Mouse (Mus musculus) embryonic facial prominence, embryonic 12.5 days (tissue): Measurements from ENCODE around the gene St6galnac3. TPM values are rescaled to one million over a fixed set of nuclear protein-coding genes. Genes with fewer than 3 reads are reported as not detected.

ENCODE experiments used
- ATAC-seq: fragments of 200-750 bp; cut with Nextera tagmentation; 2 replicates; pipeline ENCODE4 v1.8.0; 2017; ENCODE audit not compliant: insufficient number of reproducible peaks, insufficient read depth, low FRiP score, low TSS enrichment
- H3K27ac ChIP-seq: fragments of 300-500 bp; sonication (generic); 2 replicates; pipeline ENCODE4 v1.5.1; 2016; ENCODE audit warnings: mild to moderate bottlenecking
- H3K27me3 ChIP-seq: fragments of 300-500 bp; sonication (generic); 2 replicates; pipeline ENCODE4 v1.6.1; 2016; ENCODE audit warnings: mild to moderate bottlenecking, moderate library complexity
- H3K36me3 ChIP-seq: fragments of 300-500 bp; sonication (generic); 2 replicates; pipeline ENCODE4 v1.6.1; 2016; ENCODE audit warnings: mild to moderate bottlenecking
- H3K4me1 ChIP-seq: fragments of 300-500 bp; sonication (generic); 2 replicates; pipeline ENCODE4 v1.6.1; 2016
- H3K4me2 ChIP-seq: fragments of 300-500 bp; sonication (generic); replicated peaks from 2 replicates; pipeline ENCODE4 v1.6.1; 2016; ENCODE audit warnings: mild to moderate bottlenecking, moderate library complexity
- H3K4me3 ChIP-seq: fragments of 300-500 bp; sonication (generic); 2 replicates; pipeline ENCODE4 v1.5.1; 2016; ENCODE audit warnings: mild to moderate bottlenecking
- H3K9ac ChIP-seq: fragments of 300-500 bp; sonication (generic); 2 replicates; pipeline ENCODE4 v1.6.1; 2016; ENCODE audit warnings: mild to moderate bottlenecking, moderate library complexity
- H3K9me3 ChIP-seq: fragments of 300-500 bp; sonication (generic); 2 replicates; pipeline ENCODE4 v1.6.1; 2016; ENCODE audit warnings: mild to moderate bottlenecking, moderate library complexity
- WGBS: fragments of 180-500 bp; shearing (Covaris S2); methylation state at CpG from one replicate; pipeline ENCODE4 v1.1.7; 2016; 5-methylcytosine and 5-hydroxymethylcytosine counted together
- polyA plus RNA-seq: library from polyadenylated mRNA; unstranded; fragments of >200 nt; fragmentation: Nextera tagmentation; extraction: Ambion mirVana; gene quantifications from 2 replicates; pipeline ENCODE4 v1.2.1, GENCODE M21; 2016

Gene St6galnac3
- polyA plus RNA-seq, 1 experiment from 2014 or later, result 70.2 TPM

- H3K9me3 ChIP-seq, result no peaks in the 10 kb centered on the region
- no peaks in the 10 kb centered on the region for H3K36me3 ChIP-seq
- no peak overlapping the region for H3K4me2 ChIP-seq
- H3K27ac ChIP-seq, result no peak overlapping the region
- no peaks in the 10 kb centered on the region for H3K27me3 ChIP-seq
- H3K9ac ChIP-seq, result no peak overlapping the region
- no peaks in the 10 kb centered on the region for H3K4me1 ChIP-seq
- WGBS, result 84% methylated on average over 11 of the region's 11 CpGs
- no peak overlapping the region for H3K4me3 ChIP-seq
- ATAC-seq, result no peak
Measured at GRCm38 (mm10) chr3:153571152-153571551, 153.8 kb downstream of the St6galnac3 start.

GRCm38 (mm10) chr3:153568815-153569214 lies 156.2 kb downstream of the St6galnac3 start:
- H3K9me3 ChIP-seq, result no peaks in the 10 kb centered on the region
- no peaks in the 10 kb centered on the region for H3K4me1 ChIP-seq
- no peak overlapping the region for H3K4me2 ChIP-seq
- no peaks in the 10 kb centered on the region for H3K36me3 ChIP-seq
- WGBS, result 91% methylated on average over 3 of the region's 3 CpGs
- no peaks in the 10 kb centered on the region for H3K27me3 ChIP-seq
- no peak overlapping the region for H3K27ac ChIP-seq
- no peak for ATAC-seq
- no peak overlapping the region for H3K4me3 ChIP-seq
- no peak overlapping the region for H3K9ac ChIP-seq

GRCm38 (mm10) chr3:153567913-153568312 lies 157.1 kb downstream of the St6galnac3 start:
- no peak overlapping the region for H3K4me2 ChIP-seq
- H3K9me3 ChIP-seq, result no peaks in the 10 kb centered on the region
- no peaks in the 10 kb centered on the region for H3K36me3 ChIP-seq
- ATAC-seq, result no peak
- H3K27me3 ChIP-seq, result no peaks in the 10 kb centered on the region
- no peak overlapping the region for H3K27ac ChIP-seq
- H3K4me1 ChIP-seq, result no peaks in the 10 kb centered on the region
- H3K4me3 ChIP-seq, result no peak overlapping the region
- 81% methylated on average over 3 of the region's 3 CpGs for WGBS
- no peak overlapping the region for H3K9ac ChIP-seq

GRCm38 (mm10) chr3:153567512-153567911 lies 157.5 kb downstream of the St6galnac3 start:
- H3K9ac ChIP-seq, result no peak overlapping the region
- H3K9me3 ChIP-seq, result no peaks in the 10 kb centered on the region
- ATAC-seq, result no peak
- no peaks in the 10 kb centered on the region for H3K4me1 ChIP-seq
- H3K27ac ChIP-seq, result no peak overlapping the region
- H3K4me3 ChIP-seq, result no peak overlapping the region
- no peaks in the 10 kb centered on the region for H3K27me3 ChIP-seq
- no peaks in the 10 kb centered on the region for H3K36me3 ChIP-seq
- WGBS, result 89% methylated on average over 4 of the region's 4 CpGs
- no peak overlapping the region for H3K4me2 ChIP-seq

- Histone ChIP-seq H3K4me1 (no peaks in the 10 kb centered on the region), H3K4me2 (no peak overlapping the region), H3K36me3 (no peaks in the 10 kb centered on the region), H3K9me3 (no peaks in the 10 kb centered on the region), H3K4me3 (no peak overlapping the region), H3K9ac (no peak overlapping the region), H3K27ac (no peak overlapping the region), H3K27me3 (no peaks in the 10 kb centered on the region)
- WGBS, result 91% methylated on average over 2 of the region's 2 CpGs
- ATAC-seq, result no peak
Measured at GRCm38 (mm10) chr3:153566100-153566499, 158.9 kb downstream of the St6galnac3 start.

- no peaks in the 10 kb centered on the region for H3K36me3 ChIP-seq
- ATAC-seq, result no peak
- no peak overlapping the region for H3K4me3 ChIP-seq
- no peaks in the 10 kb centered on the region for H3K9me3 ChIP-seq
- H3K9ac ChIP-seq, result no peak overlapping the region
- H3K27me3 ChIP-seq, result no peaks in the 10 kb centered on the region
- no peaks in the 10 kb centered on the region for H3K4me1 ChIP-seq
- no peak overlapping the region for H3K27ac ChIP-seq
- WGBS, result 78% methylated on average over 6 of the region's 6 CpGs
- no peak overlapping the region for H3K4me2 ChIP-seq
Measured at GRCm38 (mm10) chr3:153560897-153561296, 164.1 kb downstream of the St6galnac3 start.

GRCm38 (mm10) chr3:153559586-153559985 lies 165.4 kb downstream of the St6galnac3 start:
- ATAC-seq, result no peak
- no peaks in the 10 kb centered on the region for H3K4me1 ChIP-seq
- 88% methylated on average over 8 of the region's 8 CpGs for WGBS

GRCm38 (mm10) chr3:153556621-153557020 lies 168.4 kb downstream of the St6galnac3 start:
- WGBS, result 78% methylated on average over 11 of the region's 11 CpGs
- Histone ChIP-seq H3K9ac (no peak overlapping the region), H3K27ac (no peak overlapping the region), H3K36me3 (no peaks in the 10 kb centered on the region), H3K9me3 (no peaks in the 10 kb centered on the region), H3K4me2 (no peak overlapping the region), H3K4me3 (no peak overlapping the region), H3K27me3 (no peaks in the 10 kb centered on the region), H3K4me1 (no peaks in the 10 kb centered on the region)
- ATAC-seq, result no peak

More at GRCm38 (mm10) chr3:153559586-153559985, 165.4 kb downstream of the St6galnac3 start:
- Histone ChIP-seq H3K9me3 (no peaks in the 10 kb centered on the region), H3K36me3 (no peaks in the 10 kb centered on the region), H3K9ac (no peak overlapping the region), H3K4me3 (no peak overlapping the region), H3K27ac (no peak overlapping the region), H3K4me2 (no peak overlapping the region), H3K27me3 (no peaks in the 10 kb centered on the region)

- Histone ChIP-seq H3K4me2 (no peak overlapping the region), H3K4me3 (no peak overlapping the region), H3K27ac (no peak overlapping the region), H3K9ac (no peak overlapping the region), H3K27me3 (no peaks in the 10 kb centered on the region), H3K36me3 (no peaks in the 10 kb centered on the region), H3K9me3 (no peaks in the 10 kb centered on the region), H3K4me1 (no peaks in the 10 kb centered on the region)
- ATAC-seq, result no peak
- 99% methylated on average over 3 of the region's 3 CpGs for WGBS
Measured at GRCm38 (mm10) chr3:153553712-153554111, 171.3 kb downstream of the St6galnac3 start.

GRCm38 (mm10) chr3:153553226-153553625 lies 171.7 kb downstream of the St6galnac3 start:
- no peaks in the 10 kb centered on the region for H3K9me3 ChIP-seq
- no peaks in the 10 kb centered on the region for H3K4me1 ChIP-seq
- no peaks in the 10 kb centered on the region for H3K27me3 ChIP-seq
- no peaks in the 10 kb centered on the region for H3K36me3 ChIP-seq
- H3K4me2 ChIP-seq, result no peak overlapping the region
- no peak for ATAC-seq
- no peak overlapping the region for H3K4me3 ChIP-seq
- no peak overlapping the region for H3K27ac ChIP-seq
- no peak overlapping the region for H3K9ac ChIP-seq
- 90% methylated on average over 7 of the region's 7 CpGs for WGBS

GRCm38 (mm10) chr3:153546936-153547683 lies 177.9 kb downstream of the St6galnac3 start:
- no peaks in the 10 kb centered on the region for H3K36me3 ChIP-seq

GRCm38 (mm10) chr3:153539851-153540250 lies 185.1 kb downstream of the St6galnac3 start:
- Histone ChIP-seq H3K4me3 (no peak overlapping the region), H3K9me3 (no peaks in the 10 kb centered on the region), H3K27me3 (no peaks in the 10 kb centered on the region), H3K4me1 (no peaks in the 10 kb centered on the region), H3K9ac (no peak overlapping the region), H3K27ac (no peak overlapping the region), H3K36me3 (no peaks in the 10 kb centered on the region), H3K4me2 (no peak overlapping the region)
- no peak for ATAC-seq
- 94% methylated on average over 14 of the region's 14 CpGs for WGBS

More at GRCm38 (mm10) chr3:153546936-153547683, 177.9 kb downstream of the St6galnac3 start:
- no peak overlapping the region for H3K27ac ChIP-seq
- 77% methylated on average over 7 of the region's 7 CpGs for WGBS
- H3K4me3 ChIP-seq, result no peak overlapping the region
- no peaks in the 10 kb centered on the region for H3K4me1 ChIP-seq
- H3K9ac ChIP-seq, result no peak overlapping the region
- ATAC-seq, result no peak
- no peak overlapping the region for H3K4me2 ChIP-seq
- no peaks in the 10 kb centered on the region for H3K9me3 ChIP-seq
- H3K27me3 ChIP-seq, result no peaks in the 10 kb centered on the region
